Mouse (Mus musculus) kidney, postnatal 14 days (tissue): Measurements from ENCODE around the gene Palld.
A peak's percentile ranks its signal among the peaks of the same experiment; 100 is the strongest.

Experiments used
- DNase-seq: peaks from one replicate; pipeline ENCODE4 v3.0.0; 2022; ENCODE audit warnings: mixed read lengths

The Palld gene

GRCm38 (mm10) chr8:61902521-61902920, at the start of gene Palld:
Gene Palld (minus strand): TSS chr8:61902690.
- no peak for DNase-seq

- DNase-seq: no peak
Measured at GRCm38 (mm10) chr8:61937576-61937975, 35.1 kb upstream of the Palld start.

GRCm38 (mm10) chr8:61933243-61933642, 30.8 kb upstream of the Palld start:
- DNase-seq: no peak

GRCm38 (mm10) chr8:61927777-61928494, 25.4 kb upstream of the Palld start, which contains the start of gene Ddx60:
Gene Ddx60 (plus strand): TSS chr8:61928087.
- DNase-seq: peak; percentile 73

- DNase-seq: no peak
Measured at GRCm38 (mm10) chr8:61924518-61924917, 22.0 kb upstream of the Palld start.

- no peak for DNase-seq
Measured at GRCm38 (mm10) chr8:61921454-61922054, 19.1 kb upstream of the Palld start.

- DNase-seq: no peak
Measured at GRCm38 (mm10) chr8:61920389-61920788, 17.9 kb upstream of the Palld start.

- DNase-seq: no peak
Measured at GRCm38 (mm10) chr8:61919145-61919788, 16.8 kb upstream of the Palld start.

- no peak for DNase-seq
Measured at GRCm38 (mm10) chr8:61917287-61917686, 14.8 kb upstream of the Palld start.

- DNase-seq: no peak
Measured at GRCm38 (mm10) chr8:61913957-61914356, 11.5 kb upstream of the Palld start.

GRCm38 (mm10) chr8:61912817-61913216, 10.3 kb upstream of the Palld start:
- no peak for DNase-seq

- DNase-seq: no peak
Measured at GRCm38 (mm10) chr8:61909313-61909712, 6.8 kb upstream of the Palld start.

GRCm38 (mm10) chr8:61908303-61909215, 6.1 kb upstream of the Palld start:
- peak; percentile 44 for DNase-seq

- DNase-seq: no peak
Measured at GRCm38 (mm10) chr8:61901028-61901717, 1.3 kb downstream of the Palld start.

GRCm38 (mm10) chr8:61897402-61897801, 5.1 kb downstream of the Palld start:
- DNase-seq: no peak

GRCm38 (mm10) chr8:61896742-61897141, 5.7 kb downstream of the Palld start:
- no peak for DNase-seq

- peak; percentile 61 for DNase-seq
Measured at GRCm38 (mm10) chr8:61894062-61894461, 8.4 kb downstream of the Palld start.

GRCm38 (mm10) chr8:61877607-61878006, 24.9 kb downstream of the Palld start:
- peak; percentile 29 for DNase-seq

GRCm38 (mm10) chr8:61875290-61875689, 27.2 kb downstream of the Palld start:
- DNase-seq: peak; percentile 72

- DNase-seq: no peak
Measured at GRCm38 (mm10) chr8:61873994-61874393, 28.5 kb downstream of the Palld start.

- no peak for DNase-seq
Measured at GRCm38 (mm10) chr8:61868481-61868880, 34.0 kb downstream of the Palld start.

- no peak for DNase-seq
Measured at GRCm38 (mm10) chr8:61866920-61867319, 35.6 kb downstream of the Palld start.
